Mouse (Mus musculus): ENCODE results near the gene Gm21992.

DNA sequence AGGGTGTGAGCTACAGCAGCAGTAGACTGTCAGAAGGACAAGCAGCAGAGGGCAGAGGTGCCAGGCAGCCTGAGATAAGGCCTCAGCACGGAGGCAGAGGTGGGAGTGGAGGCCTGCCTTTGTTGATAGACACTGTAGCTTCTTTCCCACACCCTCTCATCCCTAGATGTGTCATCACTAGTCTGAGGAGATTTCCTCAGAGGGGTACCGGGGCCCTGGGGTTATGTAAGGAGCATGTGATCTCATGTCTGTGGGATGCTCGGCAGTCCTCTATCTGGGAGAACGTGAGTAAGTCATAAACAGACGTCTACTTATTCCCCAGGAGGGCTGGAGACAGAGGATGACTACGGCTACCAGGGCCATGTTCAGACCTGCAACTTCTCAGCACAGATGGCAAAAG, 47.7 kb upstream of the Gm21992 start:
- no peak for TF ChIP-seq CTCF (IDR thresholded peaks at IDR 0.05; ENCODE audit: low read depth, low read length)
- no peak for TF ChIP-seq TAL1 (conservative IDR thresholded peaks at IDR 0.05; ENCODE audit: low read depth, low read length)
